Mouse (Mus musculus) ES-E14 (cell line): ENCODE results near the gene Prrc2b.

ENCODE experiments used
- CHD2 ChIP-seq: IDR thresholded peaks from 2 replicates; pipeline ENCODE4 v1.6.1; 2014; ENCODE audit warnings: mild to moderate bottlenecking, low read depth, low read length, inconsistent platforms
- MAFK ChIP-seq: IDR thresholded peaks from 2 replicates; pipeline ENCODE4 v1.6.1; 2014; ENCODE audit warnings: mild to moderate bottlenecking, low read depth, low read length, inconsistent platforms; ENCODE audit not compliant: insufficient read depth
- ZNF384 ChIP-seq: IDR thresholded peaks from 2 replicates; pipeline ENCODE4 v1.6.1; 2012; ENCODE audit warnings: low read depth, low read length, inconsistent platforms

GRCm38 (mm10) chr2:32134039-32134438 lies 16.8 kb upstream of the Prrc2b start:
- TF ChIP-seq ZNF384, result no peak
- no peak for TF ChIP-seq CHD2
- no peak for TF ChIP-seq MAFK
